Mouse (Mus musculus): Measurements from ENCODE around the gene Snapin. TPM values are rescaled to one million over a fixed set of nuclear protein-coding genes. Genes with fewer than 3 reads are reported as not detected.

The Snapin gene
- total RNA-seq, 2 experiments from 2014 or later: 50.0 to 58.0 TPM

- no peak for DNase-seq
Measured at GRCm38 (mm10) chr3:90505216-90505615, 14.4 kb upstream of the Snapin start.

GRCm38 (mm10) chr3:90503444-90503843 is 12.6 kb upstream of the Snapin start:
- no peak for DNase-seq

GRCm38 (mm10) chr3:90497597-90497996 is 6.8 kb upstream of the Snapin start:
- DNase-seq: no peak

GRCm38 (mm10) chr3:90495850-90496525 is 5.2 kb upstream of the Snapin start:
- DNase-seq: no peak

DNA sequence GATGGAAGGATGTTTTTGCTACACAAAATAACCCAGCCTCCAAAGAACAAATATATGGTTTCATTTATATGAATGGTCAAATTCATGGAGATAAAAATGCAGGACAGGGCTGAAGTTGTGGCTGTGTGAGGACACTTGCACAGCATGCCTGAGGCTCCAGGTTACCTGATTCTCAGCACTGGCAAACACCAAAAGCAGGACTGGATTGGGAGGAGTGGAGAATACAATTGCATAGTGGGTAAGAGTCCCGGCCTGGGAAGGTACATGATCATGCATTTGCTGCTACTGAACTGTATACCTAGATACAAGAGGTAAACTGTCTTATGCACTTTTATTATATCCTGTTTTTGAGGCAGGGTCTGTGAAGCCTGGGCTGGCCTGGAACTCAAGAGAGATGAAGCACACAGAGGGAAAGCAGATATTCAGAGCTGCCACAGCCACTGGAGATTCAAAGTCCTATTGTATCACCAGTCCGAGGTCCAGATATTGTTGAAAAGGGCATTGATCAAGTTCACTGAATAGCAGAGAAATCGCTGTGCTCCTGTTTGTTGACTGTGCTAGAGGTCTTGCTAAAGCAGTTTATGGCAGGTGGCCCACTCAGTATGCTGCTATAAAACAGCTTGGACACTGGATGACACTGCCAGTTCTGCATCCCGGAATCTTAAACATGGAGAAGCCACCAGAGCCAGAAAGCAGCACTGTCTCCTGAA is 3.2 kb upstream of the Snapin start:
- DNase-seq: no peak

DNA sequence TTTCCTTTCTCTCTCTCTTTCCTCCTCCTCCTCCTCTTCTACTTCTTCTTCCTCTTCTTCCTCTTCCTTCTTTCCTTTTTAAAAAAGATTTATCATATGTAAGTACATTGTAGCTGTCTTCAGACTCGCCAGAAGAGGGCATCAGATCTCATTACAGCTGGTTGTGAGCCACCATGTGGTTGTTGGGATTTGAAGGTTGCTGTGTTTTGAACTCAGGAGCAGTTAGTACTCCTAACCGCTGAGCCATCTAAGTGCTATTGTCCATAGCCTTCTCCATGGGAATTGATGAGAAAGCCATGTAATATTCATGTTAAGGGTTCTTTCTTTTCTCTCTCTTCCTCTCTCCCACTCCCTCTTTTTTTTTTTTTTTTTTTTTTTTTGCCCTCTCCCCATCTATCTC is 517 bp upstream of the Snapin start:
- DNase-seq: peak; percentile 41

GRCm38 (mm10) chr3:90488576-90488975 is 2.3 kb downstream of the Snapin start:
- no peak for DNase-seq

- no peak for DNase-seq
Measured at GRCm38 (mm10) chr3:90486998-90487397, 3.8 kb downstream of the Snapin start.

DNA sequence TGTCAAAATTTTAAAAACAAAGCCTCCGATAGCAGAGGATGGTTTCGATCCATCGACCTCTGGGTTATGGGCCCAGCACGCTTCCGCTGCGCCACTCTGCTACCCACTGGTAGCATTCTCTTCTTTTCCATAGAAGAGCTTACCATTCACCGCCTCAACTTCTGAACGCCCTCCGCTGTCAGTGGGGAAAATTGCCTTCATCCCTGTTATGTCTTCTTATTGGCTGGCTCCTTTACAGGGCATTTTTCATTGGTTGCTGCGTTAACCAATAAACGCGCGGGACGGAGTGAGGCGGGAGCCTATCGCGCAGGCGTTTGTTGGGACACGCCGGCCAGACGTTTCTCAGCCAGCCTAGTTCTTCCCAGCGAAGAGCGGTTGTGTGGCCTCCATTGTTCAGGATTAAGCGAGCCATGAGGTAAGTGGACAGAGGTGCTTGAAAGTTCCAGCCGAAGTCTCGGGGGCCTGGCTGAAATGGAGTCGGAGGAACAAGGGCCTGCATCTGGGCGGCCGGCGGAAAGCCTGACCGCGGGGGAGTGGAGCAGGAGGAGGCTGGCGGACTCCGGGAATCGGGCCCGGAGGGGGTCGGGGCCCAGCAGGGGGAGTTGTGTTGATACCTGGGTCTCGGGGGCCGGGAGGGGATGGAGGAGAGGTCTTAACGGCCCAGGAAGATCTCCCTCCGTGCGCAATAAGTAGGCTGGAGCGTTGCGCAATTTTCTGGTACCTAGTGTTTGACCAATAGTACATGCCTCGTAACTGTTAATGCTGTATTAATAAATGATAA is 14.8 kb downstream of the Snapin start, which contains the start of gene Ilf2:
Gene Ilf2 (plus strand): TSS at position 296 of the 781 bp plus-strand sequence.
- DNase-seq: peak; percentile 96

GRCm38 (mm10) chr3:90475151-90475830 is 15.5 kb downstream of the Snapin start:
- no peak for DNase-seq

DNA sequence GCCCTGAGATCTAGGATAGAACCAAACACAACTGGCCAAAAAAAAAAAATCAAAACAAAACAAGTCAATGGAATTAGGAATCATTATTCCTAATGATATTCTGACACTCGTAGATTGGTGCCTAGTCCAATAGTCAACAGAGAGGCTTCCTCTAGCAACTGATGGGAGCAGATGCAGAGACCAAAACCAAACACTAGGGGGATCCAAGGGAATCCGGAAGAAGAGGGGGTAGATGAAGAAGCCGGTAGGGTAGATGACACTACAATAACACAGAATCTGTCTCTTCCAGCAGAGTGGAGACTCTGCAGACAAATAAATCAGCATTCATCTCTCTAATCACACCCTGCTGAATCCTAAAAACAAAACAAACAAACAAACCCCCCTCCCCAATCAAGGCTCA is 18.6 kb downstream of the Snapin start:
- DNase-seq: peak; percentile 61

DNA sequence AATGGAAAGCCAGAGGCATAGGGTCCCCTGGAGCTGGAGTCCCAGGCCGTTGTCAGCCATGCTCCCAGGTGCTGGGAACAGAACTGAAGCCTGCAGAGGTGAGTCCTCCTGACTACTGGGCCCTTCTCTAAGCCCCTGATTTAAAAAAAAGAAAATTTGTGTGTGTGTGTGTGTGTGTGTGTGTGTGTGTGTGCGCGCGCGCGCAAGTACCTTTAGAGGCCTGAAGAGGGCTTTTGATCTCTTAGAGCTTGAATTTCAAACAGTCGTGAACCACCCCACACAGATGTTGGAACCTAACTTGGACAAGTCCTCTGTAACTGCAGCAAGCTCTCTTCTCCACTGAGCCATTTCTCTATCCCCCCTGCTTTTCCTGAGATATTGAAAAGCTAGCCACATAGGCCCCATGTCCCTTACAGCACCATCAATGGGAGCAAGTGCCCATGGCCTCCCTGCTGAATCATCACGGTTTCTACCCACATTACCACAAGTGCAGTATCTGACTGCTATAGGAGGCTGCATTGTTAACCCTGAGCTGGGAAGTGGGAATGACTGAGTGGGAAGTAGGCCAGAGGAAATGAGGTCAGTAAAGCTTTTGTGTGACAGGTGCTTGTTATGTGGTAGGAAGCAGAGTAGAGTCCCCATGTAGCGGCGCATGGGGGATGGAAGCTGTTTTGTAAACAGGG is 23.1 kb downstream of the Snapin start:
- no peak for DNase-seq

DNA sequence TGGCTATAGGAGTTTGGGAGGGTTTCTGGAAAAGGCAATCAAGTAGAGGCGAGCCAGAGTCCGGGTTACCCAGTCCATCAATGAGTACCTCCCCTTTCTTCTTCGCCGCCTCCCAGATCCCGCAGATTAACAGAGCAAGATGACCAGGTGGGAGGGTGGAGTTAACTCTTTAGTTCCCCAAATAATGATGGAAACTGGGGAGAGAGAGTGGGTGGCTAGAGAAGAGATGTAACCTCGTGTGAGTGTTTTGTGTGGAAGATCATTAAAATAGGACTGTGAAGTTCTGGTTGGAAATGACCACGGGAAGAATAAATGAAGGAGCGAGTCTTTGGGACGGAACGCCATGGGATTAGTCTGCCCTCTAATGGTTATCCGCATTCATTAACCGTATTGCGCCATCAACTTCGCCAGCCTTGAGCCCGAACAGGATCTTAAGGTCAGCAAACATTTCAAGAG is 24.5 kb downstream of the Snapin start:
- peak; percentile 72 for DNase-seq

DNA sequence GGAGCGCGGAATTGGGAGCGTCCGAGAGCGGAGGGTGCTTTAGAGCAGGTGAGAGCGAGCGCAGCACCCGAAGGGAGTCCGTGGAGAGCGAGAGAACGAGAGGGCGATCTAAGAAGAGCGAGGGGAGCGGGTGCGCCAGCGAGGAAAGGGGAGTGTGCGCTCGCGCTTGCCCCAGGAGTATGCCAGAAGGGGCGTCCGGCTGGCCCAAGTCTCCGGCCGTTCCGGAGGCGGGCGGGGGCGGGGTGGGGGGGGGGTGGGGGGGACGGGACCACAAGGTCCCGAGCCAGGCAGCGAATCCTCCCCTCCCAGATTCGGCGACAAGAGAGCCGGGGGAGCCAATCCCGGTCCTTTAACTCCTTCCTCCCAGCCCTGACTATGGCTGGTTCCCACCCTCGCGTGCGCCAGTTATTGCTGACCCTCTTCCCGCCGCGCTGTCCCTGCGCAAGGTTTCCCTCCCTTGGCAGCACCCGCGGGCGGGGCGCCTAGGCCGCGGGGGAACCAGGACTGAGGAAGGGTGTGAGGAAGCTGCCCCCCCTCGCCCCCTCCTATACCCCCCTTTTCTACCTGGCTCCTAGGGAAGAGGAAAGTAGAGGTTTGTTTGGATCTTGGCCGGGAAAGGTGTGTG is 25.0 kb downstream of the Snapin start, which contains the start of gene Npr1:
Gene Npr1 (minus strand): TSS at position 181 of the 625 bp plus-strand sequence.
- peak; percentile 63 for DNase-seq

GRCm38 (mm10) chr3:90465081-90465685 is 25.6 kb downstream of the Snapin start:
- DNase-seq: peak; percentile 50

- peak; percentile 37 for DNase-seq
Measured at GRCm38 (mm10) chr3:90464552-90465080, 26.2 kb downstream of the Snapin start.

DNA sequence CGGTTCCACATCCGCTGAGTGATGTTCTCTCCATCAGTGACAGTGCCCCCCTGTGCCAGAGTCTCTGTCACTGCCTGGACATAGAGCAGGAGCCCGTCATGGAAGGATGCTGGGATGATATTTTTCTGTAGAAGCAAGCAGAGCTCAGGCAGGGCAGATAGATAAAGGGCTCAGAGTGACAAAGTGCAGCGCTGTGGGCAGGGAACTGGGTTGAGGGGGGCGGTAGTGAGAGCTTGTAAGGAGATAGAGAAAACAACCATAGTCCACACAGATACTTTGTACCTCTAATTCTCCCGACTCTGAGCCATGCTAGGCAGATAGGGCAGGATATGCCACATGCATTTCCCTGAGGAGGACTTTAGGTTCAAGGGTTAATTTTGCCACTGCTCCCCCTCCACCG is 28.3 kb downstream of the Snapin start:
- no peak for DNase-seq

DNA sequence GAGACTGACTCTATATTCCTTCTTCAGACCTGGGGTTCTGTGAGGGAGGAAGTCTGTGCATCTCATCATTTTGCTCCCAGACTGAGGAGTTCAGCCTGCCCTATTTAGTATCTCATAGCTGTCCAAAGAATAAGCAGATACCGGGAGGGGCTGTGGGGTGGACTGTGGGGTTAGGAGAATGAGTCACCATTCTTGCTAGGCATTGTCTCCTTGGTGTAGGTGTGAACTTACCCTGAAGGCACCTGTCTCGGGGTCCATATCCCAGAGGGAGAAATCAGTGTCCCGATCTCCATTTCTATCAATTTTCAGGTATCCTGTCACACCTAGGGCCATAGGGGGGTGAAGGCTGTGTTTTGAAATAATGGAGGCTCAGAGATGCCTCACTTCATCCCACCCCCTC is 28.9 kb downstream of the Snapin start:
- no peak for DNase-seq

- no peak for DNase-seq
Measured at GRCm38 (mm10) chr3:90460315-90460714, 30.5 kb downstream of the Snapin start.

DNA sequence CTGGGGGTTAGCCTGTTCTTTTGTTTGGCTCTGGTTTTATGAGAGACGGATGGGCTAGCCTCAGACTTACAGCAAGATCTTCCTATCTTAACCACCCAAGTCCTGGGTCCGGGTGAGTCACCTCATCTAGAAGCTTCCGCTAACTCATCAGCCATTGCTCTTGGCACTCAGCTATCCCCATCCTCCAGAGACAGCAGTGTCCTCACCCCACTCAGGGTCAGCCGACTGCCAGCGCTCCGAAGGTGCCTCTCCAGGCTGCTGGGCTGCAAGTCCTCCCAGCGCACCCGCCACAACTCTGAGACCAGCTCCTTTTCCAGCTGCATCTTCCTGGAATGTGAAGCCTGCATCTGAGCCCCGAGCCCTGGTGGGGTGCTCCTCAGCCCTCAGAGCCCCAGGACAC is 31.1 kb downstream of the Snapin start:
- no peak for DNase-seq

DNA sequence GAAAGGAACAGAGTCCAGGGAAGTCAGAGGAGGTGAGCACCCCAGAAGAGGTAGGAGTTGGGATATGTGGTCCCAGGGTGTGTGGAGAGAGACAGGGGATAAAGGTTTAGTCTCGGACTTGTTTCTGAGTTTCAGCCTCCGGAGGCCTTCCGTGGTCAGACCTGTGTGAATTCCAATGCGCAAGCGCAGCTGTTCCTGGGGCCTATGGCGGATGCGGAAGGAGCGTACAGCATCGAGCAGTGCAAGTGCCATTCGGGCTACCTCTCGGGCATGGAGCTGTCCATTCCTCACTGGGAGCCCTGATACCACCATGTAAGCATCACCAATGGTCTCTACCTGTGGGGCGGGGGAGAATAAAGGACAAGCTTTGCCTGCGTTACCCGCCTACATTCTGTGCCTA is 35.9 kb downstream of the Snapin start:
- no peak for DNase-seq
